Mouse (Mus musculus): Measurements from ENCODE around the gene Thrsp. TPM values are rescaled to one million over a fixed set of nuclear protein-coding genes. Genes with fewer than 3 reads are reported as not detected.
"Not testable (repeated sequence)": the region's sequence is repeated elsewhere in the genome, so short reads cannot be mapped to it uniquely, and the experiment has no call there.

The Thrsp gene
- 0.48 and 0.68 TPM in 2 replicates for polyA plus RNA-seq (2016; fragmentation: Nextera tagmentation; extraction: Ambion mirVana)

- Histone ChIP-seq H3K27me3 (replicated peaks) (no peaks in the 10 kb centered on the region), H3K4me2 (replicated peaks) (no peak within 1 kb of the TSS), H3K9me3 (no peaks in the 10 kb centered on the region), H3K27ac (no peak within 1 kb of the TSS), H3K4me3 (no peak within 1 kb of the TSS), H3K36me3 (no peaks in the 10 kb centered on the region), H3K9ac (no peak within 1 kb of the TSS), H3K4me1 (no peaks in the 10 kb centered on the region)
- no peak for ATAC-seq (ENCODE audit: low FRiP score, low read depth)
- 83% methylated on average over 25 of the region's 25 CpGs for WGBS
Measured at GRCm38 (mm10) chr7:97416906-97417777, at the start of gene Thrsp. Thrsp (minus strand) TSS chr7:97417730.

- Histone ChIP-seq H3K9me3 (no peaks in the 10 kb centered on the region), H3K9ac (no peak overlapping the region), H3K27ac (no peak overlapping the region), H3K27me3 (replicated peaks) (0 out of 2 replicates have a peak, but pooled peaks cover 3% of the 10 kb centered on the region), H3K4me2 (replicated peaks) (no peak overlapping the region), H3K4me1 (peaks cover 8% of the 10 kb centered on the region), H3K36me3 (no peaks in the 10 kb centered on the region), H3K4me3 (no peak overlapping the region)
- WGBS: 70% methylated on average over 3 of the region's 3 CpGs
- no peak for ATAC-seq (ENCODE audit: low FRiP score, low read depth)
Measured at GRCm38 (mm10) chr7:97455577-97455976, 38.0 kb upstream of the Thrsp start.

DNA sequence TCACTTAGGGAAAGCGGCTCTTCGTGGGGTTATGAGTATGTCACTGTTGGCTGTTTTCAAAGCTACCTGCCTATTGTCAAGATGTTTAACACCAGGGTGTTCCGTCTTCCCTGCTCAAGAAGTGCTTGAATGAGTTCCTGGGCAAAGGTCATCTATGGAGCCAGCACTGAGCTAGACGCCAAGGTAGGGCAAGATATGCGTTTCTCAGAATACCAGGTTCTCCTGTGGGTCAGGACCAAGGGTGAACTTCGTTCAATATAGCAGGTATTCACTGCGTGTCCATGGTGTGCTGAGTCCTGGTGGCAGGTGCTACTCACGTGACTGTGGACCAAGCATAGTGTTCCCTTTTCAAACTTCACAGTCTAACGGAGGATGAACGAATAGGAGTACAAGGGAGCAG is 37.3 kb upstream of the Thrsp start:
- H3K9me3 ChIP-seq: no peaks in the 10 kb centered on the region
- no peak overlapping the region for H3K9ac ChIP-seq
- no peak overlapping the region for H3K4me3 ChIP-seq
- H3K27me3 ChIP-seq (replicated peaks): 0 out of 2 replicates have a peak, but pooled peaks cover 3% of the 10 kb centered on the region
- ATAC-seq (ENCODE audit: low FRiP score, low read depth): no peak
- H3K4me1 ChIP-seq: peaks cover 8% of the 10 kb centered on the region
- no peak overlapping the region for H3K27ac ChIP-seq
- H3K4me2 ChIP-seq (replicated peaks): no peak overlapping the region
- no peaks in the 10 kb centered on the region for H3K36me3 ChIP-seq
- WGBS: 91% methylated on average over 10 of the region's 10 CpGs

GRCm38 (mm10) chr7:97453141-97453921 is 35.8 kb upstream of the Thrsp start:
- Histone ChIP-seq H3K27me3 (replicated peaks) (0 out of 2 replicates have a peak, but pooled peaks cover 3% of the 10 kb centered on the region), H3K4me1 (peaks cover 8% of the 10 kb centered on the region), H3K9me3 (no peaks in the 10 kb centered on the region), H3K9ac (peak overlapping the region; percentile 52), H3K36me3 (no peaks in the 10 kb centered on the region), H3K27ac (no peak overlapping the region), H3K4me3 (peak overlapping the region; percentile 31), H3K4me2 (replicated peaks) (peak overlapping the region; percentile 66)
- WGBS: 8% methylated on average over 27 of the region's 27 CpGs
- ATAC-seq (ENCODE audit: low FRiP score, low read depth): peak; percentile 41; the same call in 1 of the 2 replicates

DNA sequence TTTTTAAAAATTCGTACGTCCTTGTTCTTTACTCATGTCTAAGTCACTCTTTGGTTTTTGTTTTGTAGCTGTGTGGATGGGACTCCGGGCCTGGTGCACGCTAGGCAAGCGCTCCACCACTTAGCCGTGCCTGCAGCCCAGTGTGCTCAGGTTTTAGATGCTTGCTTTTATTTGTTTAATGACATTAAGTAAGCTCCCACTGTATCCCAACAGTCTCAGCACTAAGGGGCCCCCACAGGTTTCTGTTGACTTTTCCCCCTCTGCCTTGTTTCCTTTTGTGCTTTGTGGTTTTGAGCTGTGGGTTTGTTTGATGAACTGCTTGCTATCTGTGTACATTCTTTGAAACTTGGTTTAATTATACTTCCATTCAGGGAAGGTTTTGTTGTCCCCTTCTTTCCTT is 34.7 kb upstream of the Thrsp start:
- WGBS: 83% methylated on average over 6 of the region's 6 CpGs
- Histone ChIP-seq H3K9me3 (no peaks in the 10 kb centered on the region), H3K4me1 (peaks cover 8% of the 10 kb centered on the region), H3K4me2 (replicated peaks) (no peak overlapping the region), H3K27ac (no peak overlapping the region), H3K36me3 (no peaks in the 10 kb centered on the region), H3K4me3 (no peak overlapping the region), H3K27me3 (replicated peaks) (0 out of 2 replicates have a peak, but pooled peaks cover 3% of the 10 kb centered on the region), H3K9ac (no peak overlapping the region)
- ATAC-seq (ENCODE audit: low FRiP score, low read depth): no peak

- 84% methylated on average over 2 of the region's 2 CpGs for WGBS
- not testable (repeated sequence) for H3K9me3 ChIP-seq; H3K27me3 ChIP-seq (replicated peaks); H3K4me3 ChIP-seq; H3K27ac ChIP-seq; H3K4me2 ChIP-seq (replicated peaks); H3K9ac ChIP-seq; ATAC-seq (ENCODE audit: low FRiP score, low read depth); H3K36me3 ChIP-seq
- H3K4me1 ChIP-seq: peaks cover 14% of the 10 kb centered on the region
Measured at GRCm38 (mm10) chr7:97451023-97451422, 33.5 kb upstream of the Thrsp start, which contains the start of gene Kctd14. Kctd14 (plus strand) TSS chr7:97451323.

GRCm38 (mm10) chr7:97447050-97447531 is 29.6 kb upstream of the Thrsp start:
- Histone ChIP-seq H3K4me2 (replicated peaks) (no peak overlapping the region), H3K9ac (no peak overlapping the region), H3K27me3 (replicated peaks) (no peaks in the 10 kb centered on the region), H3K4me1 (peaks cover 6% of the 10 kb centered on the region; the same call in 1 of the 2 replicates), H3K9me3 (no peaks in the 10 kb centered on the region), H3K27ac (peak overlapping the region; percentile 65), H3K4me3 (no peak overlapping the region), H3K36me3 (no peaks in the 10 kb centered on the region)
- peak; percentile 85 for ATAC-seq (ENCODE audit: low FRiP score, low read depth)
- 55% methylated on average over 6 of the region's 6 CpGs for WGBS

- ATAC-seq (ENCODE audit: low FRiP score, low read depth): peak; percentile 96
- Histone ChIP-seq H3K27me3 (replicated peaks) (no peaks in the 10 kb centered on the region), H3K4me1 (peaks cover 6% of the 10 kb centered on the region; the same call in 1 of the 2 replicates), H3K9ac (no peak overlapping the region), H3K4me3 (no peak overlapping the region), H3K9me3 (no peaks in the 10 kb centered on the region), H3K36me3 (no peaks in the 10 kb centered on the region), H3K27ac (peak overlapping the region; percentile 65), H3K4me2 (replicated peaks) (no peak overlapping the region)
- WGBS: 25% methylated on average over 6 of the region's 6 CpGs
Measured at GRCm38 (mm10) chr7:97446171-97446925, 28.8 kb upstream of the Thrsp start.

DNA sequence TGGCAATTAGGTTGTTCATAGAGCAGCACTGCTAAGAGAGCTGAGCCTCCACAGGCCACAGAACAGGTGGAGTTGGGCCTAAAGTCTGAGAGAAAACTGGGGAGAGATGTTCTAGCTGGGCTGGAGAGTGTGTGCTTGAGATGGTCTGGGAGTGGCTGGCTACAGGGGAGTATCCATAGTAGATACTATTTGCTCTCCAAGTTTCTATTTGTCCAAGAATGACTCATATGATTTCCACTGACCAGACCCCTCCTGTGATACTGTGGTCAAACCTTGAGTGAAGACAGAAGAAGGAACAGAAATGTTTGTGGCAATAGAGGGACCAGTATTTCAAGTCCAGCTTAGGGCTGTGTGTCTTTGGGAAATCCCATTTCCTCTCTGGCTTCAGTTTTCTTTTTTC is 21.5 kb upstream of the Thrsp start:
- Histone ChIP-seq H3K4me3 (no peak overlapping the region), H3K27ac (no peak overlapping the region), H3K9ac (no peak overlapping the region), H3K27me3 (replicated peaks) (no peaks in the 10 kb centered on the region), H3K9me3 (no peaks in the 10 kb centered on the region), H3K4me2 (replicated peaks) (no peak overlapping the region), H3K4me1 (no peaks in the 10 kb centered on the region), H3K36me3 (no peaks in the 10 kb centered on the region)
- no peak for ATAC-seq (ENCODE audit: low FRiP score, low read depth)

DNA sequence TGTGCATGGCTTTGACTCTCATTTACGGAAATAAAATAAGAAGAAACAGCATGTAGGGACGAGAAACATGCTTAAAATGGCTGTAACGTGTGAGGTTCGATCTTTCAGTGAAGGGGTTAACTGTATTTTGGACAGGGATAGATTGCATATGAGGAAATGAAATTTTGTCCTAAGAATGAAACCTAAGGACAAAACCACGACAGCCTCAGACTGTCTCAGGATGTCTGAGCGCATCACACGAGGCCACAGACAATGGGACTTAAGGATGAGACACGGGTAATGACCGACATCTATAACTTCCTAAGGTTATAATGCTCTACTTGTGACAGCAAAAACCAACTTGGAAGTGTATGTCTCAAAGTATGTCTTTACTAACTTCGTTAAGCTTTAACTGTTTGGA is 17.0 kb upstream of the Thrsp start:
- no peak overlapping the region for H3K4me3 ChIP-seq
- H3K36me3 ChIP-seq: no peaks in the 10 kb centered on the region
- H3K9ac ChIP-seq: no peak overlapping the region
- no peaks in the 10 kb centered on the region for H3K27me3 ChIP-seq (replicated peaks)
- H3K4me1 ChIP-seq: peaks cover 14% of the 10 kb centered on the region
- no peak for ATAC-seq (ENCODE audit: low FRiP score, low read depth)
- H3K9me3 ChIP-seq: no peaks in the 10 kb centered on the region
- no peak overlapping the region for H3K4me2 ChIP-seq (replicated peaks)
- H3K27ac ChIP-seq: no peak overlapping the region
- WGBS: 87% methylated on average over 10 of the region's 10 CpGs

DNA sequence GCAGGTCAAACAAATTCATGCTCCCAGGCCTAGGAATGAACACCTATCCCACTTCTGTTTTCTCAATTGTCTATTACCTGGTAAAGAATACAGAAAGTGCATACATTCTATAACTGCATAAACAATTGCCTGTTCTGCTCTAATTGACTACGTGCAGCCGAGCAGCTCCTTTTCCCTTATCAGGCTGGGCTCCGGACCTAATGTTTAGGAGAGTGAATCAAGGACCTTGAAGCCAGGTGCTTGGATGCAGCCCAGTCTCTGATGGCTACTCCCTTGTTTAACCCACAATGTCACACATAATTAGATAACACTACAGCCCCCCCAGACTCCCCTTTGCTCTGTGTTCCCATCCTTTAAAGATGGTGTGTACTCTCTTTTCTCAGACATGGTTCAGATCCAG is 16.0 kb upstream of the Thrsp start:
- H3K27me3 ChIP-seq (replicated peaks); H3K4me3 ChIP-seq; H3K9ac ChIP-seq; H3K4me2 ChIP-seq (replicated peaks); H3K36me3 ChIP-seq; H3K9me3 ChIP-seq; H3K27ac ChIP-seq; ATAC-seq (ENCODE audit: low FRiP score, low read depth): not testable (repeated sequence)
- peaks cover 19% of the 10 kb centered on the region for H3K4me1 ChIP-seq
- 85% methylated on average over 3 of the region's 3 CpGs for WGBS
